ENCODE assay signal across 31 mouse cellular contexts in the genomic region with DNA sequence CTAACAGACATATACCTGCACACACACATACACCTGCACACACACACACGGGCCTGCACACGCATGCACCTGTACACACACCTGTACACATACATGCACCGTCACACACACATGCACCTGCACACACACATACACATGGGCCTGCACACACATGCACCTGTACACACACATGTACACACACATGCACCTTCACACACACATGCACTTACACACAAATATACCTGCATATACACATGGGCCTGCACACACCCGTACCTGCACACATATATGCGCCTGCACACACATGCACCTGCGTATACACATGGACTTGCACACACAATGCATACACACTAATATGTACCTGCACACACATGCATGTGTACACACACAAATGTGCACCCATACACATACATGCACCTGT. TPM values are rescaled to one million over a fixed set of nuclear protein-coding genes. Genes with fewer than 3 reads are reported as not detected.
A peak's percentile ranks its signal among the peaks of the same experiment; 100 is the strongest.
DNase-seq lines count a peak whose midpoint lies in the region; ATAC-seq and TF ChIP-seq lines count a peak whose summit lies in the region.
"Had no signal": no experiment of that assay in that cellular context is flagged by ENCODE, and none has a peak within 500 bp of the region (broad histone marks: within the 10 kb centered on the region; RNA-seq: fewer than 3 reads in every experiment).

No protein-coding gene starts in this region.

- no peak for DNase-seq in hindbrain, embryonic 14.5 days (ENCODE audit: low spot score)
- no peak for DNase-seq in hindbrain, embryonic 10.5 days (ENCODE audit: low spot score)
- DNase-seq in hindbrain, postnatal 0 days (ENCODE audit: low spot score): no peak
- no peak for DNase-seq in midbrain, postnatal 0 days (ENCODE audit: low spot score)
- DNase-seq in gastrocnemius, adult 18-20 months (ENCODE audit: low spot score): no peak
- DNase-seq: adrenal gland, adult 8-10 months; cerebellum, adult 18-20 months; cerebellum, postnatal 25 days; gastrocnemius, postnatal 14 days; heart, adult 18-20 months; heart, postnatal 36 days; kidney, adult 2 months; kidney, postnatal 10 days had no signal

- H3K9me3 ChIP-seq in hindbrain, embryonic 14.5 days (ENCODE audit: control insufficient read depth, low read length): no peaks in the 10 kb centered on the region
- no peaks in the 10 kb centered on the region for H3K9me3 ChIP-seq in hindbrain, embryonic 10.5 days
- no peaks in the 10 kb centered on the region for H3K9me3 ChIP-seq in midbrain, embryonic 12.5 days
- no peaks in the 10 kb centered on the region for H3K9me3 ChIP-seq in midbrain, embryonic 16.5 days (replicated peaks; ENCODE audit: control insufficient read depth, low read length, poor library complexity, severe bottlenecking)
- H3K9me3 ChIP-seq in hindbrain, postnatal 0 days (ENCODE audit: low read length): no peaks in the 10 kb centered on the region
- H3K9me3 ChIP-seq in midbrain, postnatal 0 days (ENCODE audit: low read length): no peaks in the 10 kb centered on the region
- H3K9me3 ChIP-seq: forebrain, embryonic 15.5 days; heart, embryonic 13.5 days; limb, embryonic 13.5 days; liver, embryonic 15.5 days; lung, embryonic 15.5 days had no signal

- ATAC-seq in hindbrain, embryonic 14.5 days (ENCODE audit: low FRiP score): 0 out of 2 replicates have a peak, but pooled peaks have one; percentile 34
- ATAC-seq in midbrain, embryonic 12.5 days (ENCODE audit: low FRiP score, low read depth): peak; percentile 41; the same call in 1 of the 2 replicates
- no peak for ATAC-seq in midbrain, embryonic 16.5 days
- peak; percentile 35; the same call in 1 of the 2 replicates for ATAC-seq in hindbrain, postnatal 0 days
- peak; percentile 38; the same call in 1 of the 2 replicates for ATAC-seq in midbrain, postnatal 0 days (ENCODE audit: low FRiP score)
- ATAC-seq: activated CD4-positive, CD25-positive, alpha-beta regulatory T cell, adult 4 months; forebrain, embryonic 15.5 days had no signal

- no peak overlapping the region for H3K4me2 ChIP-seq in hindbrain, embryonic 14.5 days (replicated peaks)
- H3K4me2 ChIP-seq in midbrain, embryonic 12.5 days (replicated peaks): no peak overlapping the region
- no peak overlapping the region for H3K4me2 ChIP-seq in midbrain, embryonic 16.5 days (ENCODE audit: low read length)
- H3K4me2 ChIP-seq in hindbrain, postnatal 0 days (ENCODE audit: low read depth, low read length): no peak overlapping the region
- H3K4me2 ChIP-seq in midbrain, postnatal 0 days (ENCODE audit: low read depth, low read length, poor library complexity, severe bottlenecking): no peak overlapping the region
- H3K4me2 ChIP-seq: forebrain, embryonic 15.5 days; heart, embryonic 13.5 days; limb, embryonic 13.5 days; liver, embryonic 15.5 days; lung, embryonic 15.5 days had no signal

- H3K9ac ChIP-seq in hindbrain, embryonic 14.5 days: no peak overlapping the region
- H3K9ac ChIP-seq in midbrain, embryonic 12.5 days (replicated peaks): no peak overlapping the region
- H3K9ac ChIP-seq in midbrain, embryonic 16.5 days (ENCODE audit: low read depth, low read length): no peak overlapping the region
- no peak overlapping the region for H3K9ac ChIP-seq in hindbrain, postnatal 0 days (replicated peaks; ENCODE audit: low read length)
- H3K9ac ChIP-seq in midbrain, postnatal 0 days (replicated peaks; ENCODE audit: low read length, poor library complexity, severe bottlenecking): no peak overlapping the region
- H3K9ac ChIP-seq: forebrain, embryonic 15.5 days; heart, embryonic 13.5 days; limb, embryonic 13.5 days; liver, embryonic 15.5 days; lung, embryonic 15.5 days had no signal

- no peaks in the 10 kb centered on the region for H3K4me1 ChIP-seq in hindbrain, embryonic 14.5 days (replicated peaks; ENCODE audit: control insufficient read depth, insufficient read depth, low read length)
- 0 out of 2 replicates have a peak, but pooled peaks cover 5% of the 10 kb centered on the region for H3K4me1 ChIP-seq in hindbrain, embryonic 10.5 days (replicated peaks)
- H3K4me1 ChIP-seq in midbrain, embryonic 12.5 days: no peaks in the 10 kb centered on the region
- no peaks in the 10 kb centered on the region for H3K4me1 ChIP-seq in midbrain, embryonic 16.5 days (ENCODE audit: control insufficient read depth, insufficient read depth, low read length)
- no peaks in the 10 kb centered on the region for H3K4me1 ChIP-seq in hindbrain, postnatal 0 days (ENCODE audit: insufficient read depth, low read length)
- H3K4me1 ChIP-seq in midbrain, postnatal 0 days (ENCODE audit: insufficient read depth, low read length): no peaks in the 10 kb centered on the region
- H3K4me1 ChIP-seq: forebrain, embryonic 15.5 days; heart, embryonic 13.5 days; limb, embryonic 13.5 days; liver, embryonic 15.5 days; lung, embryonic 15.5 days had no signal

- TF ChIP-seq CTCF in hindbrain, postnatal 0 days (IDR thresholded peaks at IDR 0.05; ENCODE audit: low read depth): no peak
- TF ChIP-seq CTCF in midbrain, postnatal 0 days (IDR thresholded peaks at IDR 0.05): no peak

- 95% methylated on average over 6 of the region's 6 CpGs for WGBS in hindbrain, embryonic 14.5 days
- 93% methylated on average over 6 of the region's 6 CpGs for WGBS in hindbrain, embryonic 10.5 days
- 96% methylated on average over 6 of the region's 6 CpGs for WGBS in midbrain, embryonic 12.5 days
- WGBS in midbrain, embryonic 16.5 days: 92% methylated on average over 6 of the region's 6 CpGs
- 96% methylated on average over 6 of the region's 6 CpGs for WGBS in hindbrain, postnatal 0 days
- 97% methylated on average over 6 of the region's 6 CpGs for WGBS in midbrain, postnatal 0 days

- no peaks in the 10 kb centered on the region for H3K36me3 ChIP-seq in hindbrain, embryonic 14.5 days (replicated peaks; ENCODE audit: control insufficient read depth, insufficient read depth)
- no peaks in the 10 kb centered on the region for H3K36me3 ChIP-seq in hindbrain, embryonic 10.5 days
- no peaks in the 10 kb centered on the region for H3K36me3 ChIP-seq in midbrain, embryonic 12.5 days
- H3K36me3 ChIP-seq in midbrain, embryonic 16.5 days (ENCODE audit: control insufficient read depth, insufficient read depth, low read length): no peaks in the 10 kb centered on the region
- H3K36me3 ChIP-seq in hindbrain, postnatal 0 days (ENCODE audit: insufficient read depth, low read length): no peaks in the 10 kb centered on the region
- no peaks in the 10 kb centered on the region for H3K36me3 ChIP-seq in midbrain, postnatal 0 days (ENCODE audit: insufficient read depth, low read length)
- H3K36me3 ChIP-seq: forebrain, embryonic 15.5 days; heart, embryonic 13.5 days; limb, embryonic 13.5 days; liver, embryonic 15.5 days; lung, embryonic 15.5 days had no signal

- no peak overlapping the region for H3K4me3 ChIP-seq in hindbrain, embryonic 14.5 days (replicated peaks; ENCODE audit: low read length)
- no peak overlapping the region for H3K4me3 ChIP-seq in hindbrain, embryonic 10.5 days
- H3K4me3 ChIP-seq in midbrain, embryonic 12.5 days: no peak overlapping the region
- no peak overlapping the region for H3K4me3 ChIP-seq in midbrain, embryonic 16.5 days (ENCODE audit: low read depth, low read length)
- H3K4me3 ChIP-seq in hindbrain, postnatal 0 days (ENCODE audit: low read length): no peak overlapping the region
- H3K4me3 ChIP-seq in midbrain, postnatal 0 days (ENCODE audit: low read depth, low read length): no peak overlapping the region
- H3K4me3 ChIP-seq: forebrain, embryonic 15.5 days; heart, embryonic 13.5 days; limb, embryonic 13.5 days; liver, embryonic 15.5 days; lung, embryonic 15.5 days had no signal

- no peaks in the 10 kb centered on the region for H3K27me3 ChIP-seq in hindbrain, embryonic 14.5 days (ENCODE audit: control insufficient read depth, insufficient read depth, low read length)
- no peaks in the 10 kb centered on the region for H3K27me3 ChIP-seq in hindbrain, embryonic 10.5 days (ENCODE audit: insufficient read depth, poor library complexity, severe bottlenecking)
- H3K27me3 ChIP-seq in midbrain, embryonic 12.5 days: no peaks in the 10 kb centered on the region
- H3K27me3 ChIP-seq in midbrain, embryonic 16.5 days (ENCODE audit: control insufficient read depth, insufficient read depth, low read depth, low read length): no peaks in the 10 kb centered on the region
- H3K27me3 ChIP-seq in hindbrain, postnatal 0 days (ENCODE audit: insufficient read depth, low read length): no peaks in the 10 kb centered on the region
- no peaks in the 10 kb centered on the region for H3K27me3 ChIP-seq in midbrain, postnatal 0 days (ENCODE audit: insufficient read depth, low read length)
- H3K27me3 ChIP-seq: forebrain, embryonic 15.5 days; heart, embryonic 13.5 days; limb, embryonic 13.5 days; liver, embryonic 15.5 days; lung, embryonic 15.5 days had no signal

- H3K27ac ChIP-seq in hindbrain, embryonic 14.5 days: no peak overlapping the region
- H3K27ac ChIP-seq in hindbrain, embryonic 10.5 days: no peak overlapping the region
- no peak overlapping the region for H3K27ac ChIP-seq in midbrain, embryonic 12.5 days (replicated peaks)
- H3K27ac ChIP-seq in midbrain, embryonic 16.5 days (ENCODE audit: low read length): no peak overlapping the region
- no peak overlapping the region for H3K27ac ChIP-seq in hindbrain, postnatal 0 days
- no peak overlapping the region for H3K27ac ChIP-seq in midbrain, postnatal 0 days (ENCODE audit: low read depth, low read length)
- H3K27ac ChIP-seq: forebrain, embryonic 15.5 days; heart, embryonic 13.5 days; limb, embryonic 13.5 days; liver, embryonic 15.5 days; lung, embryonic 15.5 days; macrophage had no signal

RNA-seq across cellular contexts. Expression of gene Gm11077, which starts 53.4 kb away (rescaled TPM):
- polyA plus RNA-seq in hindbrain, embryonic 14.5 days (2014; fragmentation: Nextera tagmentation; extraction: Ambion mirVana): not detected in 2 replicates
- not detected in 2 replicates for polyA plus RNA-seq in hindbrain, embryonic 10.5 days (2016; fragmentation: Nextera tagmentation; extraction: Ambion mirVana)
- polyA plus RNA-seq in midbrain, embryonic 12.5 days (2016; fragmentation: Nextera tagmentation; extraction: Ambion mirVana): not detected in 2 replicates
- polyA plus RNA-seq in midbrain, embryonic 16.5 days (2015; fragmentation: Nextera tagmentation; extraction: Ambion mirVana): not detected in 2 replicates
- not detected in 2 replicates for total RNA-seq in hindbrain, postnatal 0 days (2014; rRNA removed)
- polyA plus RNA-seq in hindbrain, postnatal 0 days (2015; fragmentation: Nextera tagmentation; extraction: Ambion mirVana): not detected in 2 replicates
- not detected in 2 replicates for total RNA-seq in midbrain, postnatal 0 days (2014; rRNA removed)
- polyA plus RNA-seq in midbrain, postnatal 0 days (2015; fragmentation: Nextera tagmentation; extraction: Ambion mirVana): not detected in 2 replicates
- not detected for total RNA-seq in gastrocnemius, adult 18-20 months (2021)
- total RNA-seq: adrenal gland, adult 8-10 months; gastrocnemius, postnatal 14 days; heart, adult 18-20 months; heart, postnatal 36 days; layer of hippocampus, adult 18-20 months; layer of hippocampus, postnatal 25 days; left cerebral cortex, postnatal 10 days; monocyte, adult 5-6 weeks; neutrophil, adult 5-6 weeks had no signal
- polyA plus RNA-seq: activated CD4-positive, CD25-positive, alpha-beta regulatory T cell, adult 4 months; C2C12; forebrain, embryonic 15.5 days; heart, embryonic 13.5 days; intestine, embryonic 14.5 days; kidney, adult 2 months; limb, embryonic 13.5 days; liver, embryonic 15.5 days; lung, embryonic 15.5 days; macrophage; small intestine, adult 2 months; thymus, postnatal 0 days had no signal
